Mouse (Mus musculus) heart, embryonic 12.5 days (tissue): ENCODE results near the gene Sema5b. TPM values are rescaled to one million over a fixed set of nuclear protein-coding genes. Genes with fewer than 3 reads are reported as not detected.

Experiments used
- ATAC-seq: fragments of 200-750 bp; cut with Nextera tagmentation; 2 replicates; pipeline ENCODE4 v1.8.0; 2017; ENCODE audit warnings: moderate TSS enrichment, moderate library complexity; ENCODE audit not compliant: insufficient number of reproducible peaks, low FRiP score
- H3K27ac ChIP-seq: fragments of 300-500 bp; sonication (generic); 2 replicates; pipeline ENCODE4 v1.5.1; 2016; ENCODE audit warnings: mild to moderate bottlenecking, moderate library complexity; ENCODE audit not compliant: poor library complexity, severe bottlenecking
- H3K27me3 ChIP-seq: fragments of 300-500 bp; sonication (generic); replicated peaks from 2 replicates; pipeline ENCODE4 v1.6.1; 2016; ENCODE audit warnings: mild to moderate bottlenecking, moderate library complexity
- H3K36me3 ChIP-seq: fragments of 300-500 bp; sonication (generic); 2 replicates; pipeline ENCODE4 v1.6.1; 2016; ENCODE audit warnings: mild to moderate bottlenecking, moderate library complexity
- H3K4me1 ChIP-seq: fragments of 300-500 bp; sonication (generic); replicated peaks from 2 replicates; pipeline ENCODE4 v1.6.1; 2016; ENCODE audit warnings: mild to moderate bottlenecking
- H3K4me2 ChIP-seq: fragments of 300-500 bp; sonication (generic); 2 replicates; pipeline ENCODE4 v1.6.1; 2016; ENCODE audit warnings: mild to moderate bottlenecking, moderate library complexity
- H3K4me3 ChIP-seq: fragments of 300-500 bp; sonication (generic); 2 replicates; pipeline ENCODE4 v1.5.1; 2016; ENCODE audit warnings: mild to moderate bottlenecking
- H3K9ac ChIP-seq: fragments of 300-500 bp; sonication (generic); 2 replicates; pipeline ENCODE4 v1.6.1; 2016; ENCODE audit warnings: mild to moderate bottlenecking, moderate library complexity
- H3K9me3 ChIP-seq: fragments of 300-500 bp; sonication (generic); replicated peaks from 2 replicates; pipeline ENCODE4 v1.6.1; 2016; ENCODE audit warnings: mild to moderate bottlenecking, moderate library complexity
- WGBS: fragments of 180-500 bp; shearing (Covaris S2); methylation state at CpG from one replicate; pipeline ENCODE4 v1.1.7; 2016; 5-methylcytosine and 5-hydroxymethylcytosine counted together
- polyA plus RNA-seq: library from polyadenylated mRNA; unstranded; fragments of >200 nt; fragmentation: Nextera tagmentation; extraction: Ambion mirVana; gene quantifications from 2 replicates; pipeline ENCODE4 v1.2.1, GENCODE M21; 2016

Gene Sema5b
- polyA plus RNA-seq, 1 experiment from 2014 or later: 3.2 TPM

DNA sequence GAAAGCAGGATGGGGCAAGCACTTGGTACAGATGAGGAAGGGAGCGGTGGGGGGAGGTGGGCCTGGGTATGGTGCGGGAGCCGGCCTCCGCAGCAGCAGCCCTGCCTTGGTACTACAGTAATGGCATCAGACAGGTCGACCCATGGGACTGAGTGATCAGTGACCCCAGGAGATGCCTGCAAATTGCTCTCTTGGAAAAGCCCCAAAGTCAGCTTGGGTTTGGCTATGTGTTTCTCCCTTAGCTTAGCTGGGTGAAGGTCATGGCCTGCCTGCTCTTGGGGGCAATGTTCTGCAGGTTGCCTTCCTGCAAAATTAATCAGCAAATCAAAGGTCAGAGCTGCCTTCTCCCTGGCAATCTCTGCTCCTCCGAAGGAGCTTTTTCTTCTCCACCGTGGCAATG, 21.7 kb upstream of the Sema5b start:
- no peak for ATAC-seq
- Histone ChIP-seq H3K27me3 (no peaks in the 10 kb centered on the region), H3K4me3 (no peak overlapping the region), H3K27ac (no peak overlapping the region), H3K9me3 (no peaks in the 10 kb centered on the region), H3K4me1 (peaks cover 13% of the 10 kb centered on the region), H3K9ac (no peak overlapping the region), H3K36me3 (no peaks in the 10 kb centered on the region), H3K4me2 (no peak overlapping the region)
- 69% methylated on average over 7 of the region's 7 CpGs for WGBS

GRCm38 (mm10) chr16:35524200-35524599, 16.7 kb upstream of the Sema5b start:
- Histone ChIP-seq H3K9ac (no peak overlapping the region), H3K27me3 (no peaks in the 10 kb centered on the region), H3K4me2 (no peak overlapping the region), H3K4me1 (no peaks in the 10 kb centered on the region), H3K4me3 (no peak overlapping the region), H3K9me3 (no peaks in the 10 kb centered on the region), H3K27ac (no peak overlapping the region), H3K36me3 (no peaks in the 10 kb centered on the region)
- ATAC-seq: no peak
- WGBS: 63% methylated on average over 4 of the region's 4 CpGs

GRCm38 (mm10) chr16:35534630-35535029, 6.3 kb upstream of the Sema5b start:
- no peaks in the 10 kb centered on the region for H3K36me3 ChIP-seq
- H3K27me3 ChIP-seq: peaks cover 51% of the 10 kb centered on the region
- H3K4me1 ChIP-seq: no peaks in the 10 kb centered on the region
- H3K4me2 ChIP-seq: no peak overlapping the region
- no peak overlapping the region for H3K27ac ChIP-seq
- no peak overlapping the region for H3K4me3 ChIP-seq
- 71% methylated on average over 3 of the region's 3 CpGs for WGBS
- H3K9me3 ChIP-seq: no peaks in the 10 kb centered on the region
- no peak for ATAC-seq
- H3K9ac ChIP-seq: no peak overlapping the region

DNA sequence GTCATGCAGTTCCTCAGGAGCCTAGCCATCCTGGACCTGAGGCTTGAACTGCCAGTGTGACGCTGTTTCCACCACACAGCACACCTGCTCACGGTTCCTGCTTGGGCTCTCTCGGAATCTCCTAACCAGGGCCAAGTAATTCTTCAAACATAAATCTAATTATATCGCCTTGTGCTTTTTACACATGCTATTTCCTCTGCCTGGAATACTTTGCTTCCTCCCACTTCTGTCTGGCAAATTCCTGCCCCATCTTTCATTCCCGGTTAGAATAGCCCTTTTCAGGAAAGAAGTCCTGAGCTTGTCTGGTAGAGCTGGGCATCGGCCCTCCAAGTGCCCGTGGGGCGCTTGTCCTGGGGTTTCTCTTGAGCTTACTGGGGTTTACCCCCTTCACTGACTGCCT, 3.3 kb upstream of the Sema5b start:
- H3K27ac ChIP-seq: no peak overlapping the region
- ATAC-seq: no peak
- peaks cover 71% of the 10 kb centered on the region for H3K27me3 ChIP-seq
- 67% methylated on average over 8 of the region's 8 CpGs for WGBS
- H3K9ac ChIP-seq: no peak overlapping the region
- H3K9me3 ChIP-seq: no peaks in the 10 kb centered on the region
- no peaks in the 10 kb centered on the region for H3K36me3 ChIP-seq
- H3K4me1 ChIP-seq: peaks cover 17% of the 10 kb centered on the region
- H3K4me2 ChIP-seq: no peak overlapping the region
- no peak overlapping the region for H3K4me3 ChIP-seq

DNA sequence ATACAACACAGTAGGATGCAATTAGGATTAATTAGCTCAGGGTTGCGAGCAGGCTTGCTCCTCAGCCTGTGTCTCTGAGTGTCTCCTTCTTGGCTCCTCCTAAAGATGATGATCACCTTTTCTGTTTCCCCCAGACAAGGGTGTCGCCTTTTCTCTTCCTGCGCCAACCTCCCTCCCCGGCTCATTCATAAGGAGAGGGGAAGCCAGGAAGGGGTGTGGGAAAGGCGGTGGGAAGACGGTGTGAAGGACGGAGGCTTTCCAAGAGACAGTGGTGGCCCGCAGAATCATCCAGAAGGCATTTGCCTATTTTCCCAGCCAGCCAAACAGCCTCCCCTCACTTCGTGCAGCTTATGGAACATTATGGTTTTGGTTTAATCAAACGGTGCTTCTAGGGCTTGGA, 1.9 kb upstream of the Sema5b start:
- no peaks in the 10 kb centered on the region for H3K36me3 ChIP-seq
- 43% methylated on average over 10 of the region's 10 CpGs for WGBS

GRCm38 (mm10) chr16:35540333-35541116, 420 bp upstream of the Sema5b start:
- WGBS: 2% methylated on average over 23 of the region's 23 CpGs
- Histone ChIP-seq H3K9ac (no peak overlapping the region), H3K4me1 (peaks cover 19% of the 10 kb centered on the region), H3K27me3 (peaks cover 89% of the 10 kb centered on the region), H3K4me3 (peak overlapping the region; percentile 49), H3K36me3 (no peaks in the 10 kb centered on the region), H3K4me2 (peak overlapping the region; percentile 81), H3K9me3 (no peaks in the 10 kb centered on the region), H3K27ac (no peak overlapping the region)
- no peak for ATAC-seq

More for the DNA sequence above, 1.9 kb upstream of the Sema5b start:
- peaks cover 19% of the 10 kb centered on the region for H3K4me1 ChIP-seq
- H3K27ac ChIP-seq: no peak overlapping the region
- no peak for ATAC-seq
- no peak overlapping the region for H3K4me3 ChIP-seq
- peaks cover 85% of the 10 kb centered on the region for H3K27me3 ChIP-seq
- no peaks in the 10 kb centered on the region for H3K9me3 ChIP-seq
- no peak overlapping the region for H3K9ac ChIP-seq
- no peak overlapping the region for H3K4me2 ChIP-seq

DNA sequence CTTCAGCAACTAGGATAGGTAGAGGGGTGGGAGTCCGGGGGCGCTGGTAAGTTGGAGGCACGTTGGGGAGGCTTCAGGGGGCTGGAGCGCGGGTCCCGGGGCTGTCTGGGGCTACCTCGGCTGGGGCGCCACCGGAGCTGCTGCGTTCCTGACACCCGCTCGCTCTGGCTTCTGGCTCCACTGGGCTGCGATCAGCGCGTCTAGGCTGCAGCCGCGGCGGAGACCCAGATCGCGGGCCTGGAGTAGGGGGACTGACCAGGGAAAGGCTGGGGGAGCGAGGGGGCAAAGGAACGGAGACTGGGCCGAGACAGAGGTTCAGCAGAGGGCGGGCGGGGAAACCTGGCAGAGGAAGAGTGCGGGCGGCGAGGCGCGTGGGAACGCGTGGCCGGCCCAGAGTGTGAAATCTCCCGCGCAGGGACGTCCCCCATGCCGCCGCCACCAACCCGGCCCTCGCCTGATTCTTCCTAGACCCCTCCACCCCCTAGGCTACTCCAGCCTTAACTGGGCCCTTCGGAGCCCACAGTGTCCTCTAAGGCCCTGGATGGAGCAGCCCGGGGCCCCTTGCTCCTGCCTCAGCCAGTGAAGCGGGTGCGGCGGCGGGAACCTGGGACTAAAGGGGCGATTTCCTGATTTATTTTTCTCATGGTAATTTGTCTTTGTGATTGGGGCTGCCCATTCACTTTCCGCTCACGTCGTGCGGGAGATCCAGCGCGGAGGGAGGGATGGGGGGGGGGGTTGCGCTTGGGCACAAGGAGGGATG, 896 bp downstream of the Sema5b start:
- H3K4me1 ChIP-seq: peaks cover 23% of the 10 kb centered on the region
- ATAC-seq: peak; percentile 42; the same call in 1 of the 2 replicates
- WGBS: under 1% methylated on average over 53 of the region's 54 CpGs

DNA sequence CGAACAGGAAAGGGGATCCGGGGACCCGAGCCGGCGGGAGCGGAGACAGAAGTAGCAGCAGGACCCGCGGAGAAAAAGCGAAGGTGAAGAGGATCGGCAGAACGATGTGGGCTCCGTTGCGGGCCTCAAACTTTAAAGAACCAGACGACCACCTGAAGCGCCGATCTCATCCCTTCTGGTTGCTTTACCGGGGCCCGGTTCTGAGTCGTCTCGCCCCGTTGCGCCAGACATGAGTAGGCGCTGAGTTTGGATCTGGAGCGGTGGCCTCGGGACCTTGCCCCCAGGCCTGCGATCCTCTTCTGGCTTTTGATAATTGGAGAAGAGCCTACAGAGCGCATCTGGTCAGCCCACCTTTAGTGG, 1.5 kb downstream of the Sema5b start:
- Histone ChIP-seq H3K4me1 (peaks cover 28% of the 10 kb centered on the region), H3K9ac (peak overlapping the region; percentile 64), H3K36me3 (no peaks in the 10 kb centered on the region), H3K27ac (no peak overlapping the region), H3K4me3 (peak overlapping the region; percentile 49), H3K9me3 (no peaks in the 10 kb centered on the region), H3K27me3 (peaks cover 74% of the 10 kb centered on the region), H3K4me2 (peak overlapping the region; percentile 81)
- 1% methylated on average over 27 of the region's 27 CpGs for WGBS
- no peak for ATAC-seq

More for the DNA sequence above, 896 bp downstream of the Sema5b start:
- Histone ChIP-seq H3K36me3 (no peaks in the 10 kb centered on the region), H3K27me3 (peaks cover 80% of the 10 kb centered on the region), H3K4me3 (peak overlapping the region; percentile 49), H3K4me2 (peak overlapping the region; percentile 81), H3K9me3 (no peaks in the 10 kb centered on the region), H3K27ac (no peak overlapping the region), H3K9ac (peak overlapping the region; percentile 64)

GRCm38 (mm10) chr16:35545723-35546122, 4.8 kb downstream of the Sema5b start:
- Histone ChIP-seq H3K9me3 (no peaks in the 10 kb centered on the region), H3K27me3 (peaks cover 44% of the 10 kb centered on the region), H3K4me1 (peaks cover 29% of the 10 kb centered on the region), H3K9ac (no peak overlapping the region), H3K27ac (no peak overlapping the region), H3K36me3 (no peaks in the 10 kb centered on the region), H3K4me3 (no peak overlapping the region), H3K4me2 (no peak overlapping the region)
- 72% methylated on average over 4 of the region's 4 CpGs for WGBS
- no peak for ATAC-seq

DNA sequence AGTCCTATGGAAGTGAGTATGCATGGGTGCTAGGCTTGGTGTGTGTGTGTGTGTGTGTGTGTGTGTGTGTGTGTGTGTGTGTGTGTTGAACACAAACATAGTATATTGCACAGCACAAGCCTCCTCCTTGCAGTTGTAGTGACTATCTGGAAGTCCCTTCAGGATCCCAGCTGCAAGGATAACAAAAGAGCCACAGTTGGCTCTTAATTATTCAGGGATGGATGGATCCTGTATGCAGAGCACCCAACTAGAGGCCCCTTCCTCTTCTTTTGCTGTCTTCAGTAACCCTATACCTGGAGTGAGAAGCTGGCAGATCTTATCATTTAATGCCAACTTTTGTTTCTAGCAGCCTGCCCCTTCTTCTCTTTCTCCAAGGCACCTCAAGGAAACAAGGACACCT, 7.0 kb downstream of the Sema5b start:
- H3K4me2 ChIP-seq: no peak overlapping the region
- no peaks in the 10 kb centered on the region for H3K36me3 ChIP-seq
- H3K9ac ChIP-seq: no peak overlapping the region
- peaks cover 14% of the 10 kb centered on the region for H3K4me1 ChIP-seq
- no peak overlapping the region for H3K27ac ChIP-seq
- H3K27me3 ChIP-seq: peaks cover 30% of the 10 kb centered on the region
- ATAC-seq: no peak
- no peaks in the 10 kb centered on the region for H3K9me3 ChIP-seq
- H3K4me3 ChIP-seq: no peak overlapping the region

- no peak overlapping the region for H3K4me2 ChIP-seq
- no peak for ATAC-seq
- H3K27ac ChIP-seq: no peak overlapping the region
- WGBS: 87% methylated on average over 2 of the region's 2 CpGs
- H3K36me3 ChIP-seq: no peaks in the 10 kb centered on the region
- H3K4me3 ChIP-seq: no peak overlapping the region
- peaks cover 17% of the 10 kb centered on the region for H3K27me3 ChIP-seq
- peaks cover 14% of the 10 kb centered on the region for H3K4me1 ChIP-seq
- H3K9me3 ChIP-seq: no peaks in the 10 kb centered on the region
- no peak overlapping the region for H3K9ac ChIP-seq
These were observed 8.4 kb downstream of the Sema5b start for GRCm38 (mm10) chr16:35549354-35549753.
